Mouse (Mus musculus) urinary bladder, postnatal 10 days (tissue): ENCODE measurements at regions not wholly inside any gene's neighbourhood (a gene's known extent, or its start where the extent isn't known, plus 50 kb on each side); places are given as distances from the start of the nearest gene placed in this dataset.
"Not testable (repeated sequence)": the region's sequence is repeated elsewhere in the genome, so short reads cannot be mapped to it uniquely, and the experiment has no call there.

Experiments
- DNase-seq: peaks from one replicate; pipeline ENCODE4 v3.0.0; 2022; ENCODE audit warnings: low spot score

DNA sequence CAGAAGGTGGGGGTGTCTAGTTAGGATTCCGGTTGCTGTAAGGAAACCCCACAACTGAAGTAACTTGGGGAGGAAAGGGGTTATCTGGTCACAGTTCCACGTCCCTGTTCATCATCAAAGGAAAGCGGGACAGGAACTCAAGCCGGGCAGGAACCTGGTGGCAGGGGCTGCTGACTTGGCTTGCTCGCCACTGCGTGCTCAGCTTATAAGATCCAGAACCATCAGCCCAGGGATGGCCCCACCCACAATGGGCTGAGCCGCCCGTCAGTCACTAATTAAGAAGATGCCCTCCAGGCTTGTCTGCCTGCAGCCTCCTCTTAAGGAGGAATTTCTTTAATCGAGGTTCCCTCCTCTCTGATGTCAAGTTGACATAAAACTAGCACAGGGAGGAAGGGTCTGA lies 275.1 kb upstream of the Jarid2 start:
- no peak for DNase-seq

DNA sequence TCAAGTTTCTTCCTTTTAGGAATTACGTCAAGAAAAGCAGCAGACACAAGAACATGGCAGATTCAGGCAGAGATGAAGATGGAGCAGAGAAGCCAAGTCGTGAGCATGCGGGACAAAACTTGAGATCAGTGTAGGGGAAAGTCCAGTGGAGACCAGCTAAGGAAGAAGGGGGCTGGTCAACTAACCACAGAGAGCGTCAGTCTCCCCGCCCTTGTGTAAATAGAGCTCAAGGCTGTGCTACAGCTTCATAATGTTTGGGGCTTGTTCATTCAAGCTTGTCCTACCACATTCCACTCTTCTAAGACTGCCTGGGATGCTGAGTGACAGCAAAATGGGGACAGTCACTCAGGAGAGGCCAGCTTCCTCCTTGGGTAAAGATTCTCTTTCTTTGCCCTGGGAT lies 274.1 kb upstream of the Jarid2 start:
- DNase-seq = no peak

DNA sequence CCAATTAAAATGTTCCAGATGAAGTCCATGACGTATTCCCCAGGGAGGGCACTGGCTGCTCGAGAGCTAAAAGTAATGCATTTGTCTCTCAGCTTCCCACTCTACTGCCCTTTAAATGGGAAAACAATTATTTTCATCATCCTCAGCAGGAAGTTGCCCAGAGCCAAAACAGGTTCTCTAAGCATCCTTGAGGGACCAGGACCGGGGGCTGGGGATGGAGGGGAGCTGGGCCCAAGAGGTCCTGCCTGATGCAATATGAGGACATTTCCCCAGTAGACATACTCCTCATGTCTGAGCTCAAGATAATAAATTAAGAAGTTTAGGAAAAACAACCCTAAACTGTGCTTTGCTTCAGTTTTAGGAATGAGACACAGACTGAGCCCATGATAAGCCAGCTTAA lies 270.5 kb upstream of the Jarid2 start:
- DNase-seq = no peak

DNA sequence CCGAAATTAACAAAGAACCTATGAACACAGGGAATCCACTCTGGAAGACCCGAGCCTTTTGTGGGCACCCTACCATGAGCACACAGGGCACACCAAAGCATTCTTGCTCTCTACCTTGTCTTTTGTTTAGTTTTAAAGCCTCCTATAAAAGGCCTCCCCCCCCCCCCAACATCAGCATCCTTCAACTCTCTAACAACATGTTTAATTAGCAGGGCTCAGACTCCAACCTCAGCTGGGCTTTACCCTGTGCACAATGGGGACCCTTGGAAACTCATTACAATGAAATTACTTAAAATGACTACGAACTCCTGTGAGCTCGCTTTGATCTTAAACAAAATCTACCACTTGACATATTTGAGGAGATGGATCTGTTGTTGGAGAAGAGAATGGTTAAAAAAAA lies 270.1 kb upstream of the Jarid2 start:
- DNase-seq = no peak

DNA sequence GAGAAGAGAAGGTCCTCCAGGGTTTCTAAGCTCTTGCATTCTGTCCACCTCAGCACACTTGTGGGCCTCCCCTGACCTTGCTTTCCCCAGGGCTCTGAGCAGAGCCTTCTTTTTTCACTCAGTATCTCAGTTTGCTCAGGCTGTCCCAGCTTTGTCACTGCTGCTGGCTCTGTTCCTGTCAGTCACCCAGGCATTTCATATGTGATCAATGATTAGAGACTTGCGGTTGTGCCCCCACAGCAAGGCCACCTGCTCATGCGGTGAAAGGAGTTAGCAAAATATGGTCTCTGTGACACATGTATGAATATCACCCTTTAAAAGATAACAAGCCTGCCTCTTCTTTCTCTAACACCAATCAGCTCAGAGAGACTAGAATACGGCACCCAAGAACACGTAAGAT lies 265.6 kb upstream of the Jarid2 start:
- DNase-seq = no peak

DNA sequence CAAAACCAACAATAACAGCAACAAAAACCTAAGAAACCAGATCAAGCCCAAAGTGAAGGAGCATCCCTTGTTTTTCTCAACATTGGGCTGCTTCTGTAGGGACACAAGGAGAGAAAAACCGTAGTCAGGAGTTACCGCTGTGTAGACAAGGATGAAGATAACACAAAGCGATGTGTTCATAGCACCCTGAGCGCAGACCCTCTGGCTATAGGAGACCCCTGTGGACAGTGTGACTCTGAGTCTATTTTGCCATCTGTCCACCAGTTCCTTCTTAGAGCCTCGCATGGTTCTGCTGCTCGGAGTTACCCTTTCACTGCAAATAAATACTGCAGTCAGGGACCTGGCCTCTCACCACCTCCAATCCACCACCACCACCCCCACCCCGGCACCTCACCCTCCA lies 263.7 kb upstream of the Jarid2 start:
- DNase-seq = no peak

DNA sequence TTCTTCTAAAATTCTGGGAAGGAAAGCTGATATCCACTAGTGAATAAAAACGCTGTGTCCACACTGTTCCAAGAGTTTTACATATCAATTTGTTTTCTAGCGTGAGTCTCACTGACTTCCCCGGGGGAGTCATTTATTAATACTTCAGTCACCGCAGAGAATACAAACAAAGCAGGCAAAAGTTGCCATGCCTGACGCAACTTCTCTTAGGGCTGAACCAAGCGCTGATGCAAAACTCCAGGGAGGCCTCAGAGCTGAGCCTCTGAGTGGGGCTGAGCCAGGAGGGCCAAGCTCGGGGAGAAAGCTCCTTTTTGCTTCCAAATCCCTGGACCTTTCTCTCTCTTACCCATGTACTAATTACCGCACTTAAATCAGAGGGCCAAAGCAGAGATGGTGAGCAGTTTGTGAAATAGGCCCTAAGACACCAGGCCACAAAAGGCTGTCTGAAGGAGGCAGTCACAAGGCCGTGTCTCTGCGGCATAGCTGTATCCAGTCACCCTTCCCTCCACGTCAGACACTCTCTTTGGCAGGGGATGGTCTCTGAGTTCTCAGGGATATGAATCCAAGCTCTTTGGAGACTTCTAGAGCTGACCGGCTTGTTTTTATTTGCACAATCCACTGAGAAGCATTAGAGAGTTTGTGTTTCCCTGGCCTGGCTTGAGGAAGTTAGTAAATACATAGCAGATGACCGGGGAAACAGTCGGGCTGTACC lies 260.2 kb upstream of the Jarid2 start:
- DNase-seq = no peak

DNA sequence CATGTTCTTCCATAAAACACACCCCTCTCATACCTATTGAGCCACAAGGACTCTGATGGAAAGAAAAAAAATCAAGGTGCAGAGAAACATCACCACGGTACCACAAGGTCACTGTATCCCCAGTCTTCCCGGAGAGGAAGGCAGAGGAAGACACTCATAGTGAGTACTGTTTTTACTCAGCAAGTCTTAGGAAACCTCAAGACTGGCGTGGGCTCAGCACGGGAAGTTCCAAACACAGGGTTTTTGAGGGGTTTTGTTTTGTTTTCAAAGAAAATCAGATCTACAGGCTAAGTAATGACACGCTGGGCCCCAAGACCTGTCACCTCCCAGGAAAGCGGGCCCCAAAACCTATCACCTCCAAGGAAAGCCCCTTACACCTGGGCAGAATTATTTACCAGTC lies 259.6 kb upstream of the Jarid2 start:
- DNase-seq = no peak

DNA sequence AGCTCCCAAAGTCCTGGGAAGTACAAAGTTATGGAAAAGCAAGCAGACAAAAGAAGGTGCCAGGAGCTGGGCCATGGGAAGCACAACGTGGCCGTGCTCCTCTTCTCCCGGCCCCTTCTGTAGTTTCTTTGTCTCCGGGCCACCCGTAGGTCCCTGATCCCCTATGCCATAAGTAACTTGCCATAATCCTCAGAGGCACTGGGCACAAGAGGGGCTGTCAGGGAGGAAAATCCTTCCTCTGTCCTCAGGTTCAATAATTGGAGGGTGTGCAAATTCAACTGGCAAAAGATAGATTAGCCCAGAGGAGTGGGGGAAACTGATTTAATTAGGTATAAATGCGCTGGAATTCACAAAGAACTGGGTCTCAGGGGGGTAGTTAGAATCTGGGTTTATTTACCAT lies 256.1 kb upstream of the Jarid2 start:
- no peak for DNase-seq

DNA sequence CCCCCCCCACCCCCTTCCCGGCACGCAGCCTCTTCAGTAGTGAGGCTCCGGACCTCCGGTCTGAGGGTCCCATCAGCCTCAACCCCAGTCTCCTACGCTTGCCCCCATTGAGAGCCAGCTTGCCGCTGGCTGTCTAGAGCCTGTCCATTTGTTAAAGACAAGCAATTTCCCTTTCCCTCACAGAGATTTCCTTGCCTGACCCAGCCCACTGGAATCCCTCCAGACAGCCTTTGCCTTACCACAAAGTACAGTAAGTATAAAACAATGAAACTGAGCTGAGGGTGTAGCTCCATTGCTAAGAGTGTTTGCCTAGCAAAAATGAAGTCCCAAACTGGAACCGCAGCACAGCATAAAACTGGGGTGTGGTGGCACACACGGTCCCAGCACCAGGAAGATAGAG lies 252.4 kb upstream of the Jarid2 start:
- no peak for DNase-seq

DNA sequence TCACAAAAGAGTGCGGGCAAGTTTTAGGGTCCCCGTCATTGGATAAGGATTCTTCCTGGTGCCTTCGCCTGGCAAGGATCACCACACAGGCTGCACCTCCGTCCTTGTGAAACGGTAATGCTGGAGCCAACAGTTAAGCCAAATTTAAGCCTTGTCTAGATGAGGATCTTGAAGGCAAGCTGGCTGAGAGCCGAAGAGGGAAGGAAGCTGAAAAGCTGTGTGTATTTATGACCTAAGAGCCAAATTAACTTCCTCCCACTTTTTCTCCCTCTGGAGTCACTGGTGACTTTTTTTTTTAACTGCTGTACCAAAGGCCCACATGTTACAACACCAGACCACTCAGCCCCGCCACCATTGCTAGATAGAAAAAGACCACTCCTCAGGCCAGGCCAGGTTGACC lies 249.1 kb upstream of the Jarid2 start:
- no peak for DNase-seq

DNA sequence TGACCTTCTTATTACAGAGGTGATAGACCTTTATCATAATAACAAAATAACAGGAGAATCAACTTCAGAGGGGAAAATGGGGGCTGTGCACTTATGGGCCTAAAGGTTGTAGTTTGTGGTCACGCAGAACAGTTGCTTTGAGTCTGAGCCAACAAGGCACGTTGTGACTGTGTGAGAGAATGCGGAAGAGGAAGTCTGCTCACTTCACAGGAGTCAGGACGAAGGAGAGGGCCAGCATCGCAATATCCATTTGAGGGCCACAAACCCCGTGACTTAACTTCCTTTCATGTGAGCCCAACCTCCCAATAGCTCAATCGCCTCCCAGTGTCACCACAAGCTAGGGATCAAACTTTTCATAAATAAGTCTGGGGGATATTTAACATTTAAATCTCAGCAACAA lies 246.6 kb upstream of the Jarid2 start:
- no peak for DNase-seq

DNA sequence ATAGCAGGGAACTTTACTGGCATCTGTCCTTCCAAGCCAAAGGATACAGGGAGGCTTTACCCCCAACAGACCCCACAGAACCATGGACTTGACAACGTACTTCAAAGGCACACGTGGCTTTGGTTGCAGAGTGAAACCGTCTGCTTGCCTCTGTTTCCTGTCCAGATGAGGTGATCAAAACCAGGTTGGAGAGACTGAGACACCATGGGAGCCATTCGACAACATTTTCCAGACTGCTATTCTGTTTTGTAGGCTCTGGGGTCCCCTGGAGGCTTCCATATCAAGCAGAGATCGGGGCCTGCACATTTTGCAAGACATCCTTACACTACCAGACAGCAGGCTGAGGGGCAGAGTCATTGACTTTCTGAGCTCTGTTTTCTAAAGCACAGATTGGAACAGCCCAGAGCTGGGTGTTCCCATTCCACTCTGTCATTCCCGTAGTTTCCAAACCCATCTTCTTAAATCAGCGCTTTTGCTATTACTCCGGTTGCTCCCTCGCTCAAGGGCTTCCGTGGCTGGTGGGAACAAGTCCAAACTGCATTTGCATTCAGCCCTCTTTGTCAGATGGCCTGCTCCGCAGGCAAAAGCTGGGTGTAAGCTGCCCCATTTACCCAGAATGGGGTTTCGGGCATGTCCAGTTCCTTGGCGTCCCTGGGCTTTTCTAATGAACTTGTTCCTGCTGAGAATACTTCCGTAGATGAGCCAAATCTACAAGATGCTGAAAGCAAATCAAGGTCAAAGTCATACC lies 244.5 kb upstream of the Jarid2 start:
- no peak for DNase-seq

DNA sequence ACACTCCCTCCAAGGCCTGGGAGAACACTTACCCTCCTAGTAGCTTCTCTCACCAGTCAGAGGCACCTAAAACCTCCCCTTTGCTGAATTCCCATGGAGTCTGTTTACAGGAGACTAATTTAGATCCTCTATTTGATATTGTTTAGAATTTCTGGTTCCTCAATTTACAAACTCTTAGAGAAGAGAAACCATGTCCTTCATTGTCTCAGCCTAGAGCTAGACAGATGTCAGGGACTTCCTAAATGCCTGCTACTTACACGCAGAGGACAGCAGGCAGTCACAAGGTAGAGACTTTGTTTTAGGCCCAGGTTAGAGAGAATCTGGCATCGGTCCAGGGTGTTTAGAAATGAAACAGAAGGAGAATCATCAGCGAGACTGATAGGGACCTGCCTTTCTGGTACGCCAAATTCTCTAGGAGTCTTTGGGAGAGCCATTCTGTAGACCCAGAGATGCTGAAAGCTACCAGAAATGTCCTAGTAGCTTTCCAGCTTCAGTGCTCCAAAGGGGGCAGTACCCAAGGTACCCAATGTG lies 238.3 kb upstream of the Jarid2 start:
- DNase-seq = no peak

DNA sequence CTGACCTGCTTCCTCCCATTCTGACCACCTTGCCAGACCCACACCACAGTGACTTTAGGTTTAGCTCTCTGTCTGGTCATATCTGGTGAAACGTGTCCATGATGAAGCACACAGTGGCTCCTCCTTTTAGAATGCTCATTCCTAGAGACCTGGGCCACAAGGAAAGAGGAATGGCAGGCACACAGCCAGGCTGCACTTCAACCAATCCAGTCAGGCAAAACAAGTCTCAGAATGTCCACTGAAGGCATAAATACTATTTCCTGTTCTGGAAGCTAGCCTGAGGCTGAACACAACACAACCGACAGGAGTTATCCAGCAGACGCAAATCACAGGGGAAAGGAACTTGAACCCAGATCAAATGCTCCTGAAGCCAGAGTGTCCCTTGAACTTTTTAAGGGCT lies 235.4 kb upstream of the Jarid2 start:
- DNase-seq = no peak

DNA sequence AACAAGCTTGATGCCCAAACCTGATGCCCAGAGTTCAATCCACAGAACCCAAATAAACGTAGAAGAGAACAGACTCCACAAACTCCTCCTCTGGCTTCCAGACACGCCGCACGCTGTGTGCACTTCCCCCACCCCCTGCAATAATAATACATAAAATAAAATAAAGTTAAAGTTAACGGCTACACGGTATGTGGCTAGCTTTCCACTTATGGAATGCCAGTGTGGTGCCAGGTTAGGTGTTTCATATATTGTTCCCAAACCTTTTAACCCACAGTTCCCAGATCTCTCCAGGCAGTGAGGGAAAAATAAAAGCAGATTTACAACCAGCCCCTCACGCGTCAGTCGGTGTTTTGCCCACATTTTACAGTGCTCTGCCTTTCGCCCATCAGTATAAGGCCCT lies 233.8 kb upstream of the Jarid2 start:
- no peak for DNase-seq

DNA sequence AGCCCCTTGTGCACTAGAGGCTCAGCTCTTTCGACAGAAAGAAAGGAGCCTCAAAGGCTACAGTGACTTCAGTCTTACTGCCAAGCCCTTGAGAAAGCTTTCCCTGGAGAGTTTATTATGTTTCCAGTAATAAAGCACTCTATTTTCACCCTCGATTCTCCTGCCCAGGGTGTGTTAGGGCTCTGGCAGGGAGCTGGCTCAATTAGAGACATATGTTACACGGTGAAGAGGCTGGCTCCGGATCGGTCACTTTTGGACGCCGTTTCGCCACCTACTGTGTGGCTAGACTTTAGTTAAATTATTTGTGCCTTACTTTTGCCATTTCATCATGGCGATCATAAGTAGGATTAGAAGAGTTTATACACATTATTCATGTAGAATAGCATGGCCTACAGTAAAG lies 232.7 kb upstream of the Jarid2 start:
- DNase-seq = no peak

DNA sequence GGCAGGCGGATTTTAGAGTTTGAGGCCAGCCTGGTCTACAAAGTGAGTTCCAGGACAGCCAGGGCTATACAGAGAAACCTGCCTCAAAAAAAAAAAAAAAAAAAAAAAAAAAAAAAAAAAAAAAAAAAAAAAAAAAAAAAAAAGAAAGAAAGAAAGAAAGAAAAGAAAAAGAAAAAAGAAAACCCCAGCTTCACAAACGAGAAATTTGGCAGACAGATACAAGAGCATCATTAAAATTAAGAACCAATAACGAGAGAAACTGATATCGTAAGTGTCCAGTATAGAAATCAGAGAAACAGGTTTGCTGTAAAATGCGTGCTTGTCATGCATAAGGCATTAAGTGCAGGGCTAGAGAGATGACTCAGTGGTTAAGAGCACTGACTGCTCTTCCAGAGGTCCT lies 228.4 kb upstream of the Jarid2 start:
- DNase-seq = not testable (repeated sequence)

DNA sequence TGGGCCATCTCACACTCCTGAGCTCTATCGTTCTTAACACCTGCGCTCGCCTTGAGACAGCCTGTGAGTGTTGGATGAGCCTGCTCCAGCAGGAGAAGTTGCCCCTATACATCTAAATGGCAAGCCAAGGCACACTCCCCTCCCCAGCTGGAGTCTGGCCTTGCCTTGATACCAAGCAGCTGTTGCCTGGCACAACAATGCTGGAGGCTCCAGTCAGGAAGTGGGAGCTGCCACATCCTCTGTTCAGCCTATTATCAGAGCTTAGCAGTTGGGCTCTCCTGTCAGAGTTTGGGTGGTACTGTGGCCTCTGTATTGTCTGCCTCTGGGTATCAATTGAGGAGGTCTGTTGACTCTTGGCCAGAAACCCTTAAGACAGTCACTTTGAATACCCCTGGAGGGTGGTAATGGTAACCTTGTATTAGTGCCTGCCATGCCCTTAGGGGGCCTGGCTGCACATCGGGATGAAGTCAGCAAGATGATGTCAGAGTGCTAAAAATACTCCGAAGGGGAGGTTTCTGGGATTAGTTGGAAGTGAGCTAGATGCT lies 227.4 kb upstream of the Jarid2 start:
- DNase-seq = no peak

DNA sequence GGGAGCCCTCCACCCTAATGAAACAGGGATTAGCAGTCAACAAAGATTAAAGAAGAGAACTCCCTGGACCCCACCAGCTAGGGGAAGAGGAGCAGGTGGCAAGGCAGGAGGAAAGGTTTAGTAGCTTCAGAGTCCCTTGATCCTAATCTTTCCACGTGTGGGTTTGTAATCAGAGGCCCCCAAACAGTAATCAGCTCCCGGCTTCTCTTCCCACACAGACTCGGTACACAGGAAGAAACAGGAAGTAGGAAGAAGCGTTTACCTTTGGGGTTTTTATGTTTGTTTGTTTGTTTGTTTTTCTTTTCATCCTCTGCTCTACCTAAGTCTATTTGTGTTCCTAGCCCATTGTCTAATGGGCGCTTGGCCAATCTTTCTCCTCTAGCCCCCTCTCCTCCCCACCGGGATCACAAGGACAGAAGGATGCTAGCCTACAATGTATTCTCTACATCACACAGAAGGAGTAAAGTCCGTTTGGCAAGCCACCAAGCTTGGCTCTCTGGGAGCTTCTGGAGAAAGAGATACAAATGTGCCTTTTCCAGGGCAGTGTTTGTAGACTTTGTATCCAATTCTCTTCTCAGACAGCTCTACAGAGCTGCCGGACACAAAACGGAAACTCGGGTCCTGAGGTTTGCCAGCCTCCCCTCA lies 226.5 kb upstream of the Jarid2 start:
- DNase-seq = no peak

DNA sequence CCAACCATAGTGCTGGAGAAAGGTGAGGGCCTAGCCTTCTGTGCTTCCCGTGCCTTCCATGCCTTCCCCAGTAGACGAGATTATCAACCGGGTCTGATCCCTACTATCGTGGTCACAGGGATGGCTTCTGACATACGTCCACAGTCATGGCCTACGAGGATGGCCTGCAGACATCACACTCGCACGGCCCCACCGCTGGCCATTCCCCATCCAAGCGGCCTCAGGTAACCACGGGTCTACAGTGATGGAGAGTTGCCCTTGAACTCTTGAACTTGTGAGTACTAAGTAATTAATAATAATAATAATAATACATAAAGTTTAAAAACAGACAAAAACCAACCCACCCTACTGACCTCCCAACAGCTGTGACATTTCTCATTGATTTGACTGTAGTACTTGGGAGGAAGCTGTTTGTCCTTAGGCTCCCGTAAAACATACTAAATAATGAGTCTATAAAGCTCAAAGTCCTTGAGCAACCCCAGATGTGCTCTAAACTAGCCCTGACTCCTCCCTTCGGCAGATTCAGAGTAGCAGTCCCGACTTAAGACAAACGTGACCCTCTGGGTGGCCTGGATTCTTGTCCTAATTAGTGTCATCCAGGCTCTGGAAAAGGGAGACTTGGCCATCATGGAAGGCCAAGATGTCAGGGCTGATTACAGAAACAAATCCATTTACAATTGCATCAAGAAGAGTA lies 225.9 kb upstream of the Jarid2 start:
- no peak for DNase-seq

DNA sequence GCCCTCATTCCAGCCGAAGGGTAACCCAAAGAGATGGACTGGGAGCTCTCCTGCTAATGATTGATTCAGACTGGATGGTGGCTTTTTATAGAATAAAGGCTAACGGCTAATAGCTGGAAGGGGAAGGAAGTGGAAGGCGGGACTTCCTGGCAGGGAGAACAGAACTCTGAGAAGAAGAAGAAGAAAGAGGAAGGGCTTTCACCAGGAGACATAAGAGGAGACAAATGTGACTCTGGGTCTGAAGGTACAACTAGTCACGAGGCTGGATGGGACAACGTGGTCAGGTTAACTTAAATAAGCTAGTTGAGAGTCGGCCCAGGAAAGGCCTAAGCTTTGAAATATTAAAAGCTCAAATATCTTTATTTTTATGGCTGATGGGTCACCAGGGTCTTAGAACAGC lies 224.8 kb upstream of the Jarid2 start:
- no peak for DNase-seq
